9 mouse cellular contexts compared by ENCODE assay signal in the genomic region with DNA sequence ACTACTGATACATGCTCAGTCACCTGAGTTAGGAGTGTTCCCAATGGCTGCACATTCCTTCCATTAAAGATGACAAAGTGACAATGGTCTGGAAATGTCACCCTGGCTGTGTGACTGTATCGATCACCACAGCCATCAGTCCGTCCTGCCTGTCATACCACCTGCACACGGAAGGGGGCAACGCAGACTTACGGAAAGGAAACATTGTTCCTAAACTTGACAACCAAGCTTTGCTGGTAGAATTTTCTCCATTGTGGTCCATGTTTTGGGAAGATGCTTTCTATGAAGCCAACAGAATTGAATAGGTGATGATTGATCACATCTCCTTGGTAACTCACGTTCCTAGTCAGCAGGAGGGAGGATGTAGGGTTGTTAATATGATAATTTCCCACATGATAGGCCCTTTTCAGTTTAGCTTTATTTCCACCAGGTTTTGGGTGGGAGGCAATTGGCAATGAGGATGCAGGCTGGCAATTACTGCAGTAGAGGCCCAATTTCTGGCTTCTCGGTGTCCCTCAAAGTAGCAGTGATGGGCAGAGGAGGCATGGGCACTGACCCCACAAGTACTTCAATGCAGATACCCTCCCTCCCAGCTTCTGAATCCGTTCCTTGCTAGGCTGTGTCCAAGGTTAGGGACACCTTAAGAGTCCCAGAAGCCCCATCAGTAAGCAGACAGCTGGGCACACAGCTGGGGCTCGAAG. TPM values are rescaled to one million over a fixed set of nuclear protein-coding genes. Genes with fewer than 3 reads are reported as not detected.
DNase-seq lines count a peak whose midpoint lies in the region; ATAC-seq and TF ChIP-seq lines count a peak whose summit lies in the region.
"Had no signal": no experiment of that assay in that cellular context is flagged by ENCODE, and none has a peak within 500 bp of the region (broad histone marks: within the 10 kb centered on the region; RNA-seq: fewer than 3 reads in every experiment).

No protein-coding gene starts in this region.

- H3K9me3 ChIP-seq in forebrain, postnatal 0 days (ENCODE audit: low read length): no peaks in the 10 kb centered on the region
- no peaks in the 10 kb centered on the region for H3K9me3 ChIP-seq in forebrain, embryonic 11.5 days (ENCODE audit: control insufficient read depth, low read length)
- H3K9me3 ChIP-seq in midbrain, embryonic 16.5 days (replicated peaks; ENCODE audit: control insufficient read depth, low read length, poor library complexity, severe bottlenecking): no peaks in the 10 kb centered on the region
- H3K9me3 ChIP-seq: limb, embryonic 12.5 days had no signal

- DNase-seq in forebrain, postnatal 0 days: peak; percentile 83
- DNase-seq in forebrain, embryonic 11.5 days (ENCODE audit: low spot score): no peak
- DNase-seq in MN1 (ENCODE audit: low spot score): peak; percentile 79
- DNase-seq in left cerebral cortex, adult 2 months (ENCODE audit: extremely low spot score in 1 of 2, low spot score in 2 of 2): peak; percentile 72 to 73
- DNase-seq in splenic B cell, adult 2 months (ENCODE audit: low read depth, low spot score): peak; percentile 87

- no peaks in the 10 kb centered on the region for H3K36me3 ChIP-seq in forebrain, postnatal 0 days (ENCODE audit: insufficient read depth)
- H3K36me3 ChIP-seq in forebrain, embryonic 11.5 days (ENCODE audit: control insufficient read depth, insufficient read depth, low read length): no peaks in the 10 kb centered on the region
- no peaks in the 10 kb centered on the region for H3K36me3 ChIP-seq in midbrain, embryonic 16.5 days (ENCODE audit: control insufficient read depth, insufficient read depth, low read length)
- H3K36me3 ChIP-seq in splenic B cell, adult 2 months (ENCODE audit: control insufficient read depth, insufficient read depth, low read length, poor library complexity, severe bottlenecking): no peaks in the 10 kb centered on the region
- H3K36me3 ChIP-seq: limb, embryonic 12.5 days had no signal

- H3K4me3 ChIP-seq in forebrain, postnatal 0 days (ENCODE audit: low read depth, low read length): no peak overlapping the region
- H3K4me3 ChIP-seq in forebrain, embryonic 11.5 days (ENCODE audit: low read depth, low read length): no peak overlapping the region
- H3K4me3 ChIP-seq in left cerebral cortex, adult 2 months: no peak overlapping the region
- H3K4me3 ChIP-seq in midbrain, embryonic 16.5 days (ENCODE audit: low read depth, low read length): no peak overlapping the region
- H3K4me3 ChIP-seq: limb, embryonic 12.5 days had no signal

- no peak overlapping the region for H3K4me2 ChIP-seq in forebrain, postnatal 0 days (ENCODE audit: low read depth)
- H3K4me2 ChIP-seq in forebrain, embryonic 11.5 days (ENCODE audit: low read depth, low read length, severe bottlenecking): no peak overlapping the region
- H3K4me2 ChIP-seq in midbrain, embryonic 16.5 days (ENCODE audit: low read length): peak overlapping the region; percentile 76; the same call in 1 of the 2 replicates
- H3K4me2 ChIP-seq: limb, embryonic 12.5 days had no signal

- intact Hi-C loops in left cerebral cortex, adult 2 months (cut with DNase I): loop anchor here (1.0 to 10.0 kb wide), 2 partner anchors 158 to 386 kb away; no protein-coding TSS in a partner anchor

- ATAC-seq in forebrain, postnatal 0 days: no peak
- ATAC-seq in forebrain, embryonic 11.5 days (replicated peaks; ENCODE audit: low FRiP score): no peak
- ATAC-seq in common myeloid progenitor, adult 5-6 weeks (replicated peaks; ENCODE audit: low read depth, poor library complexity, severe bottlenecking): peak; percentile 61
- ATAC-seq in hematopoietic stem cell, adult 5-6 weeks (replicated peaks in 1 of 2; ENCODE audit: insufficient read depth in 1 of 2, low FRiP score in 2 of 2, low TSS enrichment in 1 of 2, low read depth in 1 of 2, poor library complexity in 2 of 2, severe bottlenecking in 2 of 2): peak; percentile 57 to 60; a peak in 3 of 4 replicates
- ATAC-seq in midbrain, embryonic 16.5 days: no peak

- H3K27me3 ChIP-seq in forebrain, postnatal 0 days (ENCODE audit: insufficient read depth, low read length): no peaks in the 10 kb centered on the region
- peaks cover 39% of the 10 kb centered on the region for H3K27me3 ChIP-seq in forebrain, embryonic 11.5 days (ENCODE audit: control insufficient read depth, insufficient read depth, low read length)
- no peaks in the 10 kb centered on the region for H3K27me3 ChIP-seq in midbrain, embryonic 16.5 days (ENCODE audit: control insufficient read depth, insufficient read depth, low read depth, low read length)
- no peaks in the 10 kb centered on the region for H3K27me3 ChIP-seq in splenic B cell, adult 2 months (ENCODE audit: control insufficient read depth, insufficient read depth, low read length, poor library complexity, severe bottlenecking)

- WGBS in forebrain, postnatal 0 days: 27% methylated on average over 9 of the region's 9 CpGs
- WGBS in forebrain, embryonic 11.5 days: 27% methylated on average over 9 of the region's 9 CpGs
- WGBS in midbrain, embryonic 16.5 days: 28% methylated on average over 9 of the region's 9 CpGs

- no peak overlapping the region for H3K9ac ChIP-seq in forebrain, postnatal 0 days
- no peak overlapping the region for H3K9ac ChIP-seq in forebrain, embryonic 11.5 days (ENCODE audit: low read length)
- H3K9ac ChIP-seq in midbrain, embryonic 16.5 days (ENCODE audit: low read depth, low read length): no peak overlapping the region
- H3K9ac ChIP-seq: limb, embryonic 12.5 days had no signal

- peak overlapping the region; percentile 16; the same call in 1 of the 2 replicates for H3K27ac ChIP-seq in forebrain, postnatal 0 days (ENCODE audit: low read depth, low read length)
- H3K27ac ChIP-seq in forebrain, embryonic 11.5 days (ENCODE audit: low read depth, low read length): no peak overlapping the region
- H3K27ac ChIP-seq in left cerebral cortex, adult 2 months: peak overlapping the region; percentile 95
- H3K27ac ChIP-seq in midbrain, embryonic 16.5 days (ENCODE audit: low read length): peak overlapping the region; percentile 23; the same call in 1 of the 2 replicates
- H3K27ac ChIP-seq: limb, embryonic 12.5 days had no signal

- TF ChIP-seq CTCF in forebrain, postnatal 0 days (IDR thresholded peaks at IDR 0.05; ENCODE audit: low read depth): peak; percentile 98
- peak; percentile 96 for TF ChIP-seq CTCF in left cerebral cortex, adult 2 months (IDR thresholded peaks at IDR 0.05)

- 0 out of 2 replicates have a peak, but pooled peaks cover 5% of the 10 kb centered on the region for H3K4me1 ChIP-seq in forebrain, postnatal 0 days (ENCODE audit: insufficient read depth)
- H3K4me1 ChIP-seq in forebrain, embryonic 11.5 days (replicated peaks; ENCODE audit: control insufficient read depth, insufficient read depth, low read length): peaks cover 6% of the 10 kb centered on the region; the same call in 1 of the 2 replicates
- H3K4me1 ChIP-seq in midbrain, embryonic 16.5 days (ENCODE audit: control insufficient read depth, insufficient read depth, low read length): peaks cover 30% of the 10 kb centered on the region

RNA-seq across cellular contexts. Expression of a gene that starts 2.1 kb away (rescaled TPM):
- total RNA-seq in forebrain, postnatal 0 days (2014; rRNA removed): 6.5 and 9.4 TPM in 2 replicates
- 4.8 and 7.1 TPM in 2 replicates for polyA plus RNA-seq in forebrain, postnatal 0 days (2015; fragmentation: Nextera tagmentation; extraction: Ambion mirVana)
- polyA plus RNA-seq in forebrain, embryonic 11.5 days (2014; fragmentation: Nextera tagmentation; extraction: Ambion mirVana): 0.76 and 1.8 TPM in 2 replicates
- 28.4 and 81.9 TPM in 2 replicates for total RNA-seq in common myeloid progenitor, adult 5-6 weeks (2017)
- total RNA-seq in hematopoietic stem cell, adult 5-6 weeks (2017): 47.6 and 62.4 TPM in 2 replicates
- total RNA-seq in left cerebral cortex, adult 2 months (2021): 100 to 1,000 TPM; 186 to 209 TPM
- polyA plus RNA-seq in midbrain, embryonic 16.5 days (2015; fragmentation: Nextera tagmentation; extraction: Ambion mirVana): 5.7 and 6.3 TPM in 2 replicates

RNA-seq across cellular contexts. Expression of a gene that starts 36.6 kb away (rescaled TPM):
- total RNA-seq in forebrain, postnatal 0 days (2014; rRNA removed): 30.8 and 47.0 TPM in 2 replicates
- 16.5 and 27.9 TPM in 2 replicates for polyA plus RNA-seq in forebrain, postnatal 0 days (2015; fragmentation: Nextera tagmentation; extraction: Ambion mirVana)
- polyA plus RNA-seq in forebrain, embryonic 11.5 days (2014; fragmentation: Nextera tagmentation; extraction: Ambion mirVana): 8.7 and 9.2 TPM in 2 replicates
- 2.1 and 2.6 TPM in 2 replicates for total RNA-seq in common myeloid progenitor, adult 5-6 weeks (2017)
- 1.1 and 2.4 TPM in 2 replicates for total RNA-seq in hematopoietic stem cell, adult 5-6 weeks (2017)
- total RNA-seq in left cerebral cortex, adult 2 months (2021): 10 to 100 TPM; 14.0 to 14.1 TPM
- 29.9 and 37.0 TPM in 2 replicates for polyA plus RNA-seq in midbrain, embryonic 16.5 days (2015; fragmentation: Nextera tagmentation; extraction: Ambion mirVana)

RNA-seq across cellular contexts. Expression of a gene that starts 39.5 kb away (rescaled TPM):
- total RNA-seq in forebrain, postnatal 0 days (2014; rRNA removed): 0.71 TPM in 1 of 2 replicates, not detected in the other
- 3.0 and 3.1 TPM in 2 replicates for polyA plus RNA-seq in forebrain, postnatal 0 days (2015; fragmentation: Nextera tagmentation; extraction: Ambion mirVana)
- polyA plus RNA-seq in forebrain, embryonic 11.5 days (2014; fragmentation: Nextera tagmentation; extraction: Ambion mirVana): 0.23 and 0.32 TPM in 2 replicates
- not detected in 2 replicates for total RNA-seq in common myeloid progenitor, adult 5-6 weeks (2017)
- not detected in 2 replicates for total RNA-seq in hematopoietic stem cell, adult 5-6 weeks (2017)
- 1 to 10 TPM; 2.2 to 2.7 TPM for total RNA-seq in left cerebral cortex, adult 2 months (2021)
- 2.3 and 3.1 TPM in 2 replicates for polyA plus RNA-seq in midbrain, embryonic 16.5 days (2015; fragmentation: Nextera tagmentation; extraction: Ambion mirVana)

RNA-seq across cellular contexts. Expression of a gene that starts 49.4 kb away (rescaled TPM):
- 0.57 and 0.62 TPM in 2 replicates for total RNA-seq in forebrain, postnatal 0 days (2014; rRNA removed)
- polyA plus RNA-seq in forebrain, postnatal 0 days (2015; fragmentation: Nextera tagmentation; extraction: Ambion mirVana): 0.43 and 0.64 TPM in 2 replicates
- not detected in 2 replicates for polyA plus RNA-seq in forebrain, embryonic 11.5 days (2014; fragmentation: Nextera tagmentation; extraction: Ambion mirVana)
- 0.96 TPM in 1 of 2 replicates, not detected in the other for total RNA-seq in common myeloid progenitor, adult 5-6 weeks (2017)
- not detected in 2 replicates for total RNA-seq in hematopoietic stem cell, adult 5-6 weeks (2017)
- total RNA-seq in left cerebral cortex, adult 2 months (2021): 1 to 10 TPM; 1.7 to 2.9 TPM
- 1.2 and 1.3 TPM in 2 replicates for polyA plus RNA-seq in midbrain, embryonic 16.5 days (2015; fragmentation: Nextera tagmentation; extraction: Ambion mirVana)
- polyA plus RNA-seq: limb, embryonic 12.5 days had no signal

RNA-seq across cellular contexts. Expression of a gene that starts 52.8 kb away (rescaled TPM):
- 19.0 and 20.5 TPM in 2 replicates for total RNA-seq in forebrain, postnatal 0 days (2014; rRNA removed)
- 3.7 and 3.9 TPM in 2 replicates for polyA plus RNA-seq in forebrain, postnatal 0 days (2015; fragmentation: Nextera tagmentation; extraction: Ambion mirVana)
- polyA plus RNA-seq in forebrain, embryonic 11.5 days (2014; fragmentation: Nextera tagmentation; extraction: Ambion mirVana): 3.9 and 4.6 TPM in 2 replicates
- total RNA-seq in common myeloid progenitor, adult 5-6 weeks (2017): 26.6 and 28.0 TPM in 2 replicates
- total RNA-seq in hematopoietic stem cell, adult 5-6 weeks (2017): 34.1 and 55.9 TPM in 2 replicates
- total RNA-seq in left cerebral cortex, adult 2 months (2021): 10 to 100 TPM; 49.6 to 50.0 TPM
- 4.1 and 4.2 TPM in 2 replicates for polyA plus RNA-seq in midbrain, embryonic 16.5 days (2015; fragmentation: Nextera tagmentation; extraction: Ambion mirVana)

Comparison
In these comparisons a context has a peak if more than half of its experiments do, and no peak if none do; other contexts are left out.
1. ATAC-seq: peak in common myeloid progenitor, adult 5-6 weeks (single experiment) and hematopoietic stem cell, adult 5-6 weeks (2 of 2); none in forebrain, postnatal 0 days (single experiment), forebrain, embryonic 11.5 days (single experiment) and midbrain, embryonic 16.5 days (single experiment).